Mouse (Mus musculus): ENCODE data around the gene Tmem129.
A peak's percentile ranks its signal among the peaks of the same experiment; 100 is the strongest.

The Tmem129 gene

DNA sequence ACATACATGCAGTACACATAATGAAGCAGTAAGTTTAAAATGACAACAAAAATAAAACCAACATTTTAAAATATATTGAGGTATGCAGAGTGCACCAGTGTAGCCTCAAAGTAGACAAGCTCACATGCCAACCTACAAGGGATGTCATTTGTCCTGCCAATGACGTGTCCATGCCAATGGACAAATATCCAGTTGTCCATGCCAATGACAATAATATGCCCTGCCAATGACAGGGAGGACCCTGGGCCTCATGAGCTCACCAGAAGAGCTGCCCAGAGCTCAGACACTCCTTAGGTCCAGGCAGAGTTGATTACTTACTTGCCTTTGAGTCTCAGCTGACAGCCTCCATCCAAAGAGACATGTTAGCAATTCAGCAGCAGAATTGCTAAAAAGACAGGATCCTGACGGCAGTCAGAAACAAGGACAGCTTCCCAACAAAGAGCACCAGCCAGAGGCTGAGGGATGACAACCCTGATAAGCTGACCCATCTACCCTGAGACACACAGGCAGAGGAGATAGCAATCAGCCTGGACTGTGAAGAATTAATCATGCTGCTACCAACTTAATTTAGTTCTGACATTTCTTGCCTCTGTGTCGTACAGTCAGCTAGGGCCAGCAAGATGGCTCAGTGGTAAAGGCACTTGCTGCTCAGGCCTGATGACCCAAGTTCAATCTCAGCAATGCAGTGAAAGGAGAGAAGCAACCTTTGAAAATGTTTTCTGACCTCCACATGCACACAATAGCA lies 20.4 kb downstream of the Tmem129 start:
- no peak for DNase-seq

DNA sequence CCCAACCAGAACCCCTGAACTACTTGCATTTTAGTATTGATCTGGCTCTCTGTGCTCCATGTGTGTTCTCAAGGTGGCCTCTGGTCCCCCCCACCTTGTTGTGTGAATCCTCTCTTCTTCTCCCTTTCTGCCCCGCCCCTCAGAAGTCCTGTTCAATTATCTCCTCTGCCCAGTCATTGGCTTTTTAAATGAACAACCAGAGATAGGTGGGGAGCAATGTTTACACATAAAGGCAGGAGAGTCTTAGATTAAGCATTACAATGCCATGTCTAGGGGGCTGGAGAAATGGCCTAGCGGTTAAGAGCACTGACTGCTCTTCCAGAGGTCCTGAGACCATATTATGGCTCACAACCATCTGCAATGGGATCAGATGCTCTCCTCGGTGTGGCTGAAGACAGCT lies 22.9 kb downstream of the Tmem129 start:
- no peak for DNase-seq

GRCm38 (mm10) chr5:33632526-33632925 lies 25.7 kb downstream of the Tmem129 start:
- DNase-seq = no peak

- peak in 1 of 2 experiments; percentile 42 for DNase-seq
Measured at GRCm38 (mm10) chr5:33630615-33631014, 27.6 kb downstream of the Tmem129 start.

DNA sequence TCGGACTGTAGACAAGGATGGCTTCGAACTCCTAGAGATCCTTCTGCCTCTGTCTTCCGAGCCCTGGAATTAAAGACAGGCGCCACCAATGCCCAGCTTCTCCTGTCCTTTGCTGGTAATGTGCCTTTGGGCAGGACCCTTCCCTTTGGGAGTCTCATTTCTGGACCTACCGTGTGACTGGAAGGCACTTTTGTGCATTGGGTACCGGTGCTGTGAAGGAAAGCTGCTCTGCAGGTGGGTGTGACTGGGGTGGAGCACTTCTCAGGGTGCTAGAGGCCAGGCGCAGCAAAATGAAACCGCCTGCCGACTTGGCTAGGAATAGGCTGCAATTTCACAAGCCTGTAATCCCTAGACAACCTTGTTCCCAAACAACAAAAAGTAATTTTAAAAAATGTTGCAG lies 28.2 kb downstream of the Tmem129 start:
- peak; percentile 24 to 70 for DNase-seq

GRCm38 (mm10) chr5:33629301-33629987 lies 28.8 kb downstream of the Tmem129 start, which contains the start of the genes Fam53a and Gm9903:
Gene Fam53a, minus strand, starts transcription at chr5:33629635.
Gene Gm9903, plus strand, starts transcription at chr5:33629925.
- DNase-seq = peak; percentile 100

GRCm38 (mm10) chr5:33628820-33629300 lies 29.4 kb downstream of the Tmem129 start:
- DNase-seq = peak; percentile 35 to 72

DNA sequence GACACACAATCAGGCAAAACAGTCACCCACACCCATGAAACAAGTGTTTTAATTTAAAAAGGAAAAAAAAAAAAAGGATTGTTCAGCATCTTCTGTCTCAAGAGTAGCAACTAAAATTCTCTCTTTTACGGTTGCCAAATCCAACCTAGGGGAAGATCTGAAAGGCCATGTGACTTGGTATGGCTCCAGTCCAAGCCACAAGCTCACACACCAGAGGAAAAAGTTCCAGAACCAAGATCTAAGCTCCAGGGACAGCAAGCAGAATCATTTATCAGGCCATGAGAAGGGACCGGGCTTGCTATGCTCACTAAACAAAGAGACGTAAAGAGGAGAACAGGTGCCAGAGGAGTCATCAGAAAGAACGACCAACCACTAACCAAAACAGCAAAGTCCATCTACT lies 30.2 kb downstream of the Tmem129 start:
- peak; percentile 51 to 54 for DNase-seq

DNA sequence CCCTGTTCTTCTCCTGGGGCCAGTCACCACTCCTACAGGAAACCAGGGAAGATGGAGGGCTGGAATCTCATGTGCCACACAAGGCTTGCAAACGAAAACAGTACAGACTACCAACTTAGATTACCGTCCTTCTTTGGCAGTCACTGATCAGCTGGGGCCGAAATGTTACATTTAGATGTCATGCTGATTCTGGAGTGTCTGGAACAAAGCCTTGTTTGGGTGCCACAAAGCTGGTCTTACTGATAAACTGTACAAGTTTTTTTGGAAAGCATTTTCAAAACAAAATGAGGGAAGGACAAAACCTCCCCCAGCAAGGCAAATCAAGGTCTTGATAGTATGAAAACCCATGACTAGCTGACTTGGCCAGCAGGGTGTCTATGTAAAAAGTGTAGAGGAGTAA lies 34.5 kb downstream of the Tmem129 start:
- no peak for DNase-seq

GRCm38 (mm10) chr5:33622671-33623070 lies 35.5 kb downstream of the Tmem129 start:
- DNase-seq = no peak

DNA sequence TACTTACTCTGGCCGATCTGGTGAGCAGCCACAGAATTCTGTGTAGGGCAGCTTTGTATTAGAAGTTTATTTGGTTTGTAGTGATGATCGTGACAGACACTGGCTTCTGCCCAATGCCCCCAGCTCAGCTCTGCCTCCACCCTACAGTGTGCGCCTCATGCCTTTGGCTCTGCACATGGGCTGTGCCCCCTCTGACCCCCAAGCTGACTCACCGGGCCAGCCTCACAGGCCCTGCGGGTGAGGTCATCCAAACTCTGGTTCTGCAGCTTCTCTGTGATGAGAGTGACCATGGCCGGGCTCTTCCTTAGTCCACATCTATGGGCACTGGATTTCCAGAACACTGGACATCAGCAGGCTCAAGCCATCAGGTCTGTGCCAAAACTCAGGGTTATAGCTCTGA lies 43.8 kb downstream of the Tmem129 start:
- no peak for DNase-seq

- DNase-seq = no peak
Measured at GRCm38 (mm10) chr5:33611795-33612194, 46.4 kb downstream of the Tmem129 start.

GRCm38 (mm10) chr5:33609226-33609625 lies 49.0 kb downstream of the Tmem129 start:
- DNase-seq = no peak

- DNase-seq = no peak
Measured at GRCm38 (mm10) chr5:33607434-33607833, 50.8 kb downstream of the Tmem129 start.

GRCm38 (mm10) chr5:33606631-33607030 lies 51.6 kb downstream of the Tmem129 start:
- no peak for DNase-seq

GRCm38 (mm10) chr5:33605314-33605713 lies 52.9 kb downstream of the Tmem129 start:
- no peak for DNase-seq
